Mouse (Mus musculus) myocyte (in vitro differentiated cells): ENCODE results near the gene Btla. TPM values are rescaled to one million over a fixed set of nuclear protein-coding genes. Genes with fewer than 3 reads are reported as not detected.

Experiments
- H3K27me3 ChIP-seq: one replicate; pipeline ENCODE4 v1.6.1; 2011; ENCODE audit not compliant: control insufficient read depth, insufficient read depth, insufficient read length
- H3K36me3 ChIP-seq: one replicate; pipeline ENCODE4 v1.6.1; 2011; ENCODE audit not compliant: control insufficient read depth, insufficient read depth
- H3K4me2 ChIP-seq: one replicate; pipeline ENCODE4 v1.6.1; 2011; ENCODE audit warnings: low read depth, control low read depth
- H3K4me3 ChIP-seq: one replicate; pipeline ENCODE4 v1.5.1; 2011; ENCODE audit warnings: mild to moderate bottlenecking, control low read depth, moderate library complexity
- H3K79me2 ChIP-seq: one replicate; pipeline ENCODE4 v1.6.1; 2011; ENCODE audit not compliant: control insufficient read depth, insufficient read depth
- H3ac ChIP-seq: one replicate; pipeline ENCODE4 v1.6.1; 2011; ENCODE audit not compliant: control insufficient read depth, insufficient read length
- CEBPB ChIP-seq: IDR thresholded peaks from 2 replicates; pipeline ENCODE4 v1.6.1; 2011; ENCODE audit warnings: mild to moderate bottlenecking, moderate library complexity; ENCODE audit not compliant: poor library complexity, insufficient read depth, severe bottlenecking
- E2F4 ChIP-seq: IDR thresholded peaks from one replicate; pipeline ENCODE4 v1.6.1; 2011; ENCODE audit warnings: mild to moderate bottlenecking, control low read depth, moderate library complexity; ENCODE audit not compliant: insufficient read depth
- MAX ChIP-seq: IDR thresholded peaks from one replicate; pipeline ENCODE4 v1.6.1; 2011; ENCODE audit warnings: low read depth, mild to moderate bottlenecking, control low read depth
- MYOD1 ChIP-seq, 3 experiments: IDR thresholded peaks; one replicate each; pipeline ENCODE4 v1.6.1; 2011; ENCODE audit warnings: control low read depth in 2 of 3, low read depth in 2 of 3, mild to moderate bottlenecking in 2 of 3, moderate library complexity in 1 of 3; ENCODE audit not compliant: insufficient read length in 2 of 3, control insufficient read depth in 1 of 3
- MYOG ChIP-seq, 3 experiments: IDR thresholded peaks; one replicate each; pipeline ENCODE4 v1.6.1; 2011; ENCODE audit warnings: control low read depth in 2 of 3, low read depth in 2 of 3, mild to moderate bottlenecking in 2 of 3; ENCODE audit not compliant: insufficient read length in 2 of 3, control insufficient read depth in 1 of 3, insufficient read depth in 1 of 3
- POLR2A ChIP-seq: IDR thresholded peaks from one replicate; pipeline ENCODE4 v1.6.1; 2011; ENCODE audit warnings: low read depth, mild to moderate bottlenecking, control low read depth, moderate library complexity; ENCODE audit not compliant: insufficient read length
- POLR2AphosphoS2 ChIP-seq: IDR thresholded peaks from one replicate; pipeline ENCODE4 v1.6.1; 2011; ENCODE audit warnings: low read depth, control low read depth; ENCODE audit not compliant: insufficient read length
- REST ChIP-seq: IDR thresholded peaks from one replicate; pipeline ENCODE4 v1.6.1; 2011; ENCODE audit warnings: mild to moderate bottlenecking, control low read depth, moderate library complexity; ENCODE audit not compliant: insufficient read depth, insufficient read length
- SRF ChIP-seq: IDR thresholded peaks from one replicate; pipeline ENCODE4 v1.6.1; 2011; ENCODE audit warnings: low read depth; ENCODE audit not compliant: control insufficient read depth, insufficient read length
- TCF12 ChIP-seq: IDR thresholded peaks from one replicate; pipeline ENCODE4 v1.6.1; 2011; ENCODE audit warnings: mild to moderate bottlenecking, control low read depth; ENCODE audit not compliant: poor library complexity, insufficient read depth, severe bottlenecking
- TCF3 ChIP-seq: IDR thresholded peaks from one replicate; pipeline ENCODE4 v1.6.1; 2011; ENCODE audit warnings: low read depth, control low read depth; ENCODE audit not compliant: insufficient read length
- USF1 ChIP-seq: IDR thresholded peaks from one replicate; pipeline ENCODE4 v1.6.1; 2011; ENCODE audit warnings: low read depth, mild to moderate bottlenecking, control low read depth, moderate library complexity
- polyA plus RNA-seq: library from polyadenylated mRNA; unstranded; fragments of >200 nt; fragmentation: generic; extraction: Trizol; gene quantifications from one replicate; pipeline ENCODE4 v1.2.1, GENCODE M21; 2012; ENCODE audit warnings: missing spikeins

Btla gene
- polyA plus RNA-seq, 1 experiment: 0.02 TPM

- Histone ChIP-seq H3K27me3 (no peaks in the 10 kb centered on the region), H3K4me2 (no peak overlapping the region), H3K36me3 (no peaks in the 10 kb centered on the region), H3ac (no peak overlapping the region), H3K4me3 (no peak overlapping the region), H3K79me2 (no peaks in the 10 kb centered on the region)
- TF ChIP-seq MAX (no peak), CEBPB (no peak), MYOD1 (IDR thresholded peaks at IDR 0.05; ENCODE audit: control insufficient read depth in 1 of 3, insufficient read length in 2 of 3, low read depth in 2 of 3) (no peak), POLR2AphosphoS2 (no peak), REST (no peak), E2F4 (no peak), TCF3 (no peak), USF1 (no peak), TCF12 (no peak), POLR2A (no peak), MYOG (IDR thresholded peaks at IDR 0.05; ENCODE audit: control insufficient read depth in 1 of 3, insufficient read depth in 1 of 3, insufficient read length in 2 of 3, low read depth in 2 of 3) (no peak), SRF (no peak)
Observed at GRCm38 (mm10) chr16:45269886-45270285, 45.8 kb downstream of the Btla start.

GRCm38 (mm10) chr16:45283093-45283492, 59.0 kb downstream of the Btla start:
- Histone ChIP-seq H3K4me2 (no peak overlapping the region), H3K4me3 (no peak overlapping the region), H3K36me3 (no peaks in the 10 kb centered on the region), H3ac (no peak overlapping the region), H3K79me2 (no peaks in the 10 kb centered on the region), H3K27me3 (no peaks in the 10 kb centered on the region)
- no peak for TF ChIP-seq CEBPB
- no peak for TF ChIP-seq TCF12
- TF ChIP-seq POLR2A: no peak
- no peak for TF ChIP-seq TCF3

DNA sequence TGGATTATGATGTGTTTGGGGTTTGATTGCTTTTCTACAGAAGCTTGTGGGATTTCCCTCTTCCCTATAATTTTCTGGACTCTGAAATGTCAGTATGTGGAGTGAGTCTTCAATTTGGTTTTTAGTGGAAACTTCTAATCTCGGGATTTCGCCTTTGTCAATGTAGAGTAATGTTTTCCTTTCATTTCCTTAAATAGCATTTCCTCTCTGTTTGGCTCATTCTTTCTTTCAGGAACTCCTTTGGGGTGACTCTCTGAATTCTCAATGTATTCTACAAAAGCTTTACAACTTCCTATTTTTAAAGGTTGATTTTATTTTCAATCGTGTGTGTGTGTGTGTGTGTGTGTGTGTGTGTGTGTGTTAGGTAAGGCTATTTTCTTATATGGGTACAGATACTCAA, 73.7 kb downstream of the Btla start:
- H3K36me3 ChIP-seq: no peaks in the 10 kb centered on the region
- no peak for TF ChIP-seq MYOG (IDR thresholded peaks at IDR 0.05; ENCODE audit: control insufficient read depth in 1 of 3, insufficient read depth in 1 of 3, insufficient read length in 2 of 3, low read depth in 2 of 3)
- TF ChIP-seq REST: no peak
- no peak for TF ChIP-seq POLR2AphosphoS2
- no peak for TF ChIP-seq TCF12
- no peak for TF ChIP-seq MAX
- TF ChIP-seq POLR2A: no peak
- no peak for TF ChIP-seq E2F4
- peak overlapping the region; percentile 24 for H3K4me2 ChIP-seq
- H3ac ChIP-seq: no peak overlapping the region
- no peaks in the 10 kb centered on the region for H3K79me2 ChIP-seq
- no peak overlapping the region for H3K4me3 ChIP-seq
- no peaks in the 10 kb centered on the region for H3K27me3 ChIP-seq

Other genes starting within 250 kb of the Btla start
- gene Ccdc80, start 130.9 kb upstream of the Btla start, polyA plus RNA-seq: 21.7 TPM
- gene Slc35a5, start 65.6 kb upstream of the Btla start, polyA plus RNA-seq: 2.5 TPM
- 19.2 TPM for gene Atg3, start 65.5 kb upstream of the Btla start, polyA plus RNA-seq
- gene Cd200, start 184.7 kb downstream of the Btla start, polyA plus RNA-seq: 40.3 TPM